Mouse (Mus musculus) central nervous system, embryonic 14 days (tissue): ENCODE data around the gene Grpr. TPM values are rescaled to one million over a fixed set of nuclear protein-coding genes. Genes with fewer than 3 reads are reported as not detected.

Experiments
- polyA plus RNA-seq: library from polyadenylated mRNA; depleted of rRNA; stranded (reverse); fragments of >200 nt; gene quantifications from 2 replicates; pipeline ENCODE4 v1.2.3, GENCODE M21; 2012; rRNA removed

Gene Grpr
- polyA plus RNA-seq, result 0.23 and 0.25 TPM in 2 replicates

DNA sequence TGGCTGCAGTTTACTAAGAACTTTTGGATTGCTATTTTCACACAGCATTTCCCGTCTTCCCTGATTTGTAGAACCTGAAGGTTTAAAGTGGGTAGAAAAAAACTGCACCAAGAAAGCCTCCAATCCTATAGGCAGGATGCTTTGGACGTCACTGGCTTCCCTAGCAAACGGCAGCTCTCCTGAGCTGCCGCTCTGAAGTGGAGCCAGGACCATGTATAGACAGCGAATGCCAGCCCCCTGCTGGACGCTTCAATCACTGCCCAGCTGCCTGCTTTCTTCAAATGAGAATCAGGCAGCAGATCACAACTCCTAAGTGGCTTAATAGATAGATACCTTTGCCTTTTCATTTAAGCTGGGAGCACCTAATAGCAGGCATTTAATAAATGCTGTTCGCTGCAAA lies at the start of gene Grpr:
TSS of gene Grpr (minus strand) at position 12 of the 400 bp plus-strand sequence.

Other genes starting within 250 kb of the Grpr start
- 1.8 and 1.9 TPM in 2 replicates for gene Rnf138rt1, start 211.7 kb upstream of the Grpr start, polyA plus RNA-seq